Mouse (Mus musculus) heart, adult 2 months (tissue): ENCODE results near the gene Ssrp1.

Source experiments
- CTCF ChIP-seq: fragments of 200-600 bp; IDR thresholded peaks from 2 replicates; pipeline ENCODE4 v1.8.1; 2022; ENCODE audit warnings: antibody characterized with exemption, mild to moderate bottlenecking, moderate library complexity
- POLR2A ChIP-seq: fragments of 200-500 bp; IDR thresholded peaks from 2 replicates; pipeline ENCODE4 v1.6.1; 2011; ENCODE audit warnings: mild to moderate bottlenecking, low read depth, low read length, control low read depth; ENCODE audit not compliant: insufficient read depth

GRCm38 (mm10) chr2:85026178-85026577 lies 10.9 kb upstream of the Ssrp1 start:
- TF ChIP-seq POLR2A (no peak), CTCF (no peak)
